Mouse (Mus musculus) frontal cortex, postnatal 10 days (tissue): ENCODE results near the gene Prkar1b.

Experiments used
- DNase-seq, 2 experiments: peaks; one replicate each; pipeline ENCODE4 v3.0.0; 2022; ENCODE audit warnings: low spot score in 2 of 2, mixed read lengths in 1 of 2

Gene Prkar1b

DNA sequence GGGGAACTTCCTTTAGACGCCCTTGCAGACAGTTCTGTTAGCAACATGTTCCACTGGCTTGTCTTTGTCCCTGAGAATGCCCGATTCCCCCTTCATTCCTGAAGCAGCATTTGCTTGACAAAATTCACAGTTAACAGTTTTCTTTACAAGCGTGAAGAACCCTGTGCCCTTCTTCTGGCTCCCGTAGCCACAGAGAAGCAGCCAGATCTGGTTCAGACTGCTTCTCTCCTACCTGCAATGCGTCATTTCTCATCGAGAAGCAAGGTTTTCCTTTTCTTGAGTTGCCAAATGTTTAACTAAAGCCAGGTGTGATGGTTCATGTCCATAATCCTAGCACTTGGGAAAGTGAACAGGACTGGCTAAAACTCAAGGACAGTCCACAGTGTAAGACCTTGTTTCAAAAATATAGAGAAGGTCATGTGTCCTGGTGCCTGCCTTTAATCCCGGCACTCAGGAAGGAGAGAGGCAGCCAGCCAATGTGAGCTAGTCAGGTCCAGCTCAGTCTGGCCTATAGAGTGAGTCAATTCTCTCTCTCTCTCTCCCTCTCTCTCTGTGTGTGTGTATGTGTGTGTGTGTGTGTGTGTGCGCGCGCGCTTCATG is 3.2 kb downstream of the Prkar1b start:
- no peak for DNase-seq

DNA sequence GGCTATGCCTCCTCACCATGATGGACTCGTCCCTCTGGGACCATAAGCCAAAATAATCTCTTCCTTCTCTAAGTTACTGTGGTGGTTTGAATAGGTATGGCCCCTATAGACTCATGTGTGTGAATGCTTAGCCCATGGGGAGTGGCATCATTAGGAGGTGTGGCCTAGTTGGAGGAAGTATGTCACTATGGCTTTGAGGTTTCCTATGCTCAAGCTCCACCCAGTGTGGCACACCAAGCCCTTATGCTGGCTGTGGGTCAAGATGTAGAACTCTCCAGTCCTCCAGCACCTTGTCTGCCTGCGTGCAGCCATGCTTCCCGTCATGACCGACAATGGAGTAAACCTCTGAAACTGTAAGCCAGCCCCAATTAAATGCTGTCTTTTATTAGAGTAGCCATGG is 4.1 kb downstream of the Prkar1b start:
- DNase-seq = no peak

DNA sequence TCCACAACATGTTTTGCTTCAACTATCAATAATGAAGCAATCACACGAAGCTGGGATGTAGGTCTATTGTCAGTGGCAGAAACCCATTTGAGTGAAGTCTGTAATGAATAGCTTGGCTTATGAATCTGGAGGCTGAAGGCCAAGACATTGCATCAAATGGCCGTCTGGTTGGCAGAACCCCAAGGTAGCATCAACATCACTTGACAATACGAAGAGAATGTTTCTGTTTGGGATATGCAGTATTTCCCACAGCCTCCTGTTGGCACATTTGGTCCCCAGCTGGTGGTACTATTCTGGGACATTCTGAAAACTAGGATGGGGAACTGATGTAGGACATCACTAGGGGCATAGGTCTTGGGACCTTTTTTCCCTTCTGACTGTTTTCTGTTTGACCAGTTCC is 5.9 kb downstream of the Prkar1b start:
- DNase-seq = no peak

DNA sequence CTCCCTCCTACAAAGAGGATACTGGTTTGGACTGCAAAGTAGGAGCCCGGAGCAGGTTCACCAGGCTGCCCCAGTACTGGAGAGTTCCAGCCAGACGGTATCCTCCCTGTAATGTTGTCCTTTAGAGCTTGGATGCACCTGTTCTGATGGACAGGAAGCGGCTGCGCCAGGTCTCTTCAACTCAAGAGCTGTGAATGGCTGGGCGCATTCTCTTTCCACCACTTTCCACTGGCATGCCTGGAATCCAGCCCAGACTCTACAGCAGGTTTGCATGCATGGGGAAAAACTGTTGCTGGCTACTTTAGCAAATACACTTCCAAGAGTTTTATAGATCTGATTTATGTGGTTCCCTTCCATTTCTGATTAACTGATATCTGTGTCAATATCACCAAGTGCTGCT is 8.5 kb downstream of the Prkar1b start:
- DNase-seq = no peak

DNA sequence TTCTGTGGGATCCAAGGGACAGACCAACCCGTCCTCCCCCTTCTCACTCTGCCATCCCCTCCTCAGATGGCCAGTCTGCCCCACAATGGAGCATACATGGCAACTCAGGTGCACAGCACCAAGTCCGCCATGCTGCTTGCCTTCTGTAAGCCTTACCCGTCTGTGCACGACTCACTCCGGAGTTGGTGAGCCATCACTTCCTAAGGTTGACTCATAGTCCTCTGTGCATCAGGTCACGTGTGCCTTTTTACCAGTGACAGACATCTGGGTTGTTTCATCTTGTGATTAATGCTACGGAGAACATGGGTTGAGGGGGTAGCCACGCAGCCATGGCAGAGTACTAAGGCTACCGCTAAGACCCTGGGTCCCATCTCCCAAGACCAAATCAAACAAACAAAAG is 9.2 kb downstream of the Prkar1b start:
- no peak for DNase-seq

DNA sequence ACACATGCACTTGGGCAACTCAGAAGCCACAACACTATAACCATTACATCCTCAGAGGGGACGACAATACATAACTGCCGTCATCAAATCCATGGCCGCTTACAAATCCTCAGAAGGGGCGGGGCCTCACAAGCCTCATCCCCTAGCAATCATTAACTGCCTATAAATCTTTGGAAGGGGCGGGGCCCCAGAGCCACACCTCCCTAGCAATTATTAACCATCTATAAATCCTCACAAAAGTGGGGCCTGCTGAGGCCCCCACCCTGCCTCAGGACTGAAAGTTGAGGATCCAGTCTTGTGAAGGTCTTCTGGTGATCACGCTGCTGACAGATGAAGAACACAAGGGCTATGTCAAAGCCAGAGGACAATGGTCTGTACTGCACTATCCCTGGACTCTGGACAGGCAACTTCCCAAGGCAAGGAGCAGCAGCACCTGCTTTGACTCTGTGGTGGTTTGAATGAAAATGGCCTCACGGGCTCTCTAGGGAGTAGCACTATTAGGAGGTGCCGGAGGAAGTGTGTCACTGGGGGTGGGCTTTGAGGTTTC is 10.8 kb downstream of the Prkar1b start:
- no peak for DNase-seq

DNA sequence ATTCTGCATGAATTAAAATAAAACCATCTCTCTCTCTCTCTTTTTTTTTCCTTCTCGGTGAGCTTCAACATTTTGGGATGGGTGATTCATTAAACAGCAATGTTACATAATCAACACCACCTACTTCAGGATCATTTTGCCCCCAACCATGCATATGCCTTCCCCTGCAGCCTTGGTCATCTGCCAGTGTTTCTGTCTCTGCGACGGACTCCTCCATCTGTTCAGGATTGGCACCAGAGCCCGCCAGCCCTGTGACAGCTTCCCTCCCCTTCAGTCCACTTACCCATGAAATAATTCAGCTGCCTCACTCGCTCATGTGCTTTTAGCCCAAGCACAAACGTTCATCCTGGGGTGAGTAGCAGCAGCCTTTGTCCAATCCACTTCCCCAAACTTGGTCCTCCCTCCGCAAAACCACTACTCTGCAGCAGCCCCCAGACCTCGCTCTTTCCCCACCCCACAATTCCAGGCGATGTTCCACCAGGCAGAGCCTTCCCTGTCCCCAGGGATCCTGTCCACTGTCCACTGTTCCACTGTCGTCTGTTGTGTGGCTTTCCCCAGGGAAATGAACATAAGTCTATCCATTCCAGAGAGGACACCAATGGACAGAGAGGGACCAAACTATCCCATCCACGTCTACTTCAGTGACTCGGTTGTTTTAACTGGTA is 11.4 kb downstream of the Prkar1b start:
- DNase-seq = peak; percentile 4 to 50

DNA sequence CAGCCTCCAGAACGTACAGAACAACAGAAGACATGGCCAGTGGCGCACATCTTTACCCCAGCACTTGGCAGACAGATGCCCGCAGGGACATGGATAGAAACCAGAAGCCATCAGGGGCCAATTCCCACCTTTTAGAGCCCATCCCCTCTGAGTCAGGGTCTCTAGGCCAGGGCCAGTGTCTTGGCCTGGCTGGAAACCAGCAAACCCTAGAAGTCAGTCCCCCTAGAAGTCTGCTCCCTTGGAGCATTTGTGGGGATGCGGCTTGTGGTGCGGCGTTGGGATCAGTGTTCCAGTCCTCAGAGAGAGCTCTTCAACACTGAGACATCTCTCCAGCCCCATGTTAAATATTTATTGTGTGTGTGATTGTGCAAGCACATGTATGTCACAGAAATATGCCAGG is 12.6 kb downstream of the Prkar1b start:
- no peak for DNase-seq

DNA sequence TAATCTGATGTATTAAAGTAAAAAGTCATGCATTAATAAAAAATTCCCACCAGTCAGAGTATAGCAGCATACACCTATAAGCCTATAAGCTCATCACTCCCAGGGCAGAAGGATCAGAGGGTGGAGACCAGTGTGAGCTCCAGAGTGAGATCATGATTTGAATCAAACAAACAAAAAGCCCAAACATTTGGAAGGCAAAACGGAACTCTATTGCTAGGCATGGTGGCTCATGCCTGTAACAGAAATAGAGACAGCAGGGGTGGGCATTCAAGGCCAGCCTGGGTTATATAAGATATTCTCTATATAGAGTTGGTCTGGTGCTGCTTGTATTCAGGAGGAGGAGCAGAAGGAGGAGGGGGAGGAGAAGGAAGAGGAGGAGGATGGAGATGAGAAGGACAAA is 13.5 kb downstream of the Prkar1b start:
- DNase-seq = no peak

DNA sequence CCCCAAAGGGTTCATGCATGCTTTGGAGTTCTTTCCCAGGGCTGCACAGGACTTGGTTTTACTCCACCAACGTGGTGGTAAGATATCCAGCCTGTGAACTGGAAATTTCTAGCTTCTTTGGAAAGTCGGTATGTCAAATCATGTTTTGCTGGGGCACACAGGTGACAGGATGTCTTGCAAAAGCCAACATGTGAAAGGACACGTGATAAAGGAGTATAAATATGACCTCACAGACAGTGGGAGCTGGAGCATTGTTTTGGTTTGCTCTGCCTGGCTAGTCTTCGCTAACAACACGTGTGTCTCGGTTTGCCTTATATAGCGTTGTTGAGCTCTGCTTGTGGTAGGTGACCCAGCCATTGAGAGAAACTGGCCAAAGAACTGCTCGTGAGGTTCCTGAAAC is 15.3 kb downstream of the Prkar1b start:
- DNase-seq = no peak

DNA sequence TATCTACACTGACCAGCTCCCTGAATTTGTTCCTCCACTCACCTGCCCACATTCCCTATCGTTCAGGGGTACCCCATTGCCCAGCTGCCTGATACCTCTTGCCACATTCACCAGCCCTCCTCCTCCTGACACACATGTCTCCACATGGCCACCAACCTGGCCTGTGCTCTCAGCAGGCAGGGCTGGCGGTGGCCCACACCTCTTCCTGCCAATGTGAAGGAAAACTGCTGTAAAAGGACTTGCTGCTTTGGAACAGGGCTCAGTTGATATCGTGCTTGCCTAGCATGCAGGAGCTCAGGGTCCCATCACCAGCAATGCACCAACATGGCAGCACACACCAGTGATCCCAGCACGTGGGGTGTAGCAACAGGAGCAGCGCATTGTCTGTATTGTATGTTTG is 19.4 kb downstream of the Prkar1b start:
- DNase-seq = no peak

DNA sequence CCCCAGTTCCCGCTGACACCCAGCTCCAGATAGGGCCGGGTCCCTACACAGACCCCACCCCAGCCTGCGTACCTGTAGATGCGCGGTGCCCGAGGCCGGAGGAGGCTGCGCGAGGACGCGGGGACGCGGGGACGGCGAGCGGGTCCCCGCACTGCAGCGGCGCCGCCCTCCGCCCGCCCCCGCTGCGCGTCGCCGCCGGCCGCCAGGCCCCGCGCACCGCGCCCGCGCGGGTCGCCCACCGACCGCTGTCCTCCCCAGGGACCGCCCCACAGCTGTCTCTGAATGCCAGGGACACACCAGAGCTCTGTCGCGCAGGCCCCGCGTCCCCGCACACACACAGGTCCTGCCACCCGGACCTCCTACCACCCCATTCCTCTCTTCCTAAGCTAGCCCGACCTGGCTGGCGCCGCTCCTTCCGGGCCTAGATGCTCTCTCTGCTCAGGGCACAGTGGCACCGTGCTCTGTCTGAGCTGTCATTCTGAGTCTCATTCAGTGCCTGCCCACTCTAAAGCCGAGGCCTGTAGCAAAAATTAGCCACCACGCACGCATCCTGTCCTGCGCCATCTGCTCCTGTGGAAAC is 20.1 kb downstream of the Prkar1b start:
- peak in 1 of 2 experiments; percentile 47 for DNase-seq

DNA sequence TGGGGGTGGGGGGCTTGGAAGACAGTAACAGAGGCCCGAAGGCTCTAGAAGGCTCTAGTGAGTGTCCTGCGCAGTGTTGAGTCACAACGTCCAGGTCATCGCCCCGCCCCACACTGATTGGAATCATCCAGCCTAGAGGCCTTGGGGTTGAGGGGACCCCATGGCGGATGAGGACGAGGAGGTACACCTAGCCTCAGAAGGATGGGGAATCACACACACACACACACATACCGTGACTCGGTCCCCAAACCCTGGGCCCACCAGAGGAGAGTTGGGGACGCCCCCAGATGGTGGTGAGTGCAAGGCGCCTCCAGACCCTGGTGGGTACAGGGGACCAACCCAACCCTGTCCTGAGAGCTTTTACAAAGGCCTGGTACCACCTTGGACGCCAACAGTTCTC is 20.7 kb downstream of the Prkar1b start:
- peak in 1 of 2 experiments; percentile 39 for DNase-seq

DNA sequence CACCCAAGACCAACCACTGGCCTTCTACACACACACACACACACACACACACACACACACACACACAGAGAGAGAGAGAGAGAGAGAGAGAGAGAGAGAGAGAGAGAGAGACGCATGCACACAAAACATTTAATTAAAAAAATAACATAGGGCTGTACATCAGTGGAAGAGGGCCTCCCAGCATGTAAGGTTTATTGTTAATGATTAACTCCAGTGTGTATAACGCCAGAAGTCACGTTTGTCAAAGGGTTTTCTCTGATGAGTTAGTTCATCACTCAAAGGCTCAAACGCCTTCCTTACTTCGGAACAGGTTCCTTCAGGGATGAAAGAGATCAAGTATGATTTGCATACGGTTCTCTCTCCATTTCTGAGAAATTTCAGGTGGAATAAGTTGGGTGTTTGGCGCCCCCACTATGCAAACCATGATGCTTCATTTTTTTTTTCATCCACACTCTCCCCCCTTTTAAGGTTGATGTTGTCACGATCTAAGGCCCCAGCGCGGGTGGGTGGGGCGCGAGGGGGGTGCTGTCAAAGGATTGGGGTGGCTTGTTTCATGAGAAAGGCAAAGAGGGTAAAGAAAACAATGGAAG is 21.2 kb downstream of the Prkar1b start:
- DNase-seq = no peak

DNA sequence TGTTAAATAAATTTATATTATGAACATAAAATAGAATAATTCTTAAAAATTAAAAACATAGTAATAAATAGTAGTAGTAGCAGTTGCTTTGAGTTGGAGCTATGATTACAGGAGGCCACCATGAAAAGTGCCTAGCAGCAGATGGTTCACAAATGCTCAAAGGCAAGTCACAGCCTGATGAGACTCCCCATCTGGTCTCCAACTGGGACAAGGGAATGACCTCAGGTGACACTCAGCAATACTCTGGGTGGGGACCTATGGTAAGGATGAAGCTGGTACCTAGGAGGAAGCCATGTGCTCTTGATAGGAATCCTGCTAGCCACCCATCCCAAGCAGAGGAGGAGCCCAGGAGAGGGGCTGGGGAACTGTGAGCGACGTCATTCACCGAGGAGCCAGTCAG is 24.1 kb downstream of the Prkar1b start:
- DNase-seq = no peak

DNA sequence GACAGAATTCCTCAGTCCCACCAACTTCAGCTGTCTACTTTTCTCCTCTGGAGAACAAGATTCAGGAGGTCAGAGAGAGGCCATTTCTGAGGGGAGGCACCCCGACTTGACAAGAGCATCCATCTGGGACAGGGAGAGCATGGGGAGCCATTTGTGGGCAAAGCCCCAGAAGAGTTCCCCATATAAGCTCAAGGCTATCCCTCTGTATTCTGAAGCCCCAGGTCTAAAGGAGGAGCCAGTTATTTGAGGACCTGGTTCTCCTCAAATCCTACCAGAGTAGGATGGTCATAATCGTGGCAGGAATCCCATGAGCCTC is 30.9 kb downstream of the Prkar1b start:
- DNase-seq = no peak

DNA sequence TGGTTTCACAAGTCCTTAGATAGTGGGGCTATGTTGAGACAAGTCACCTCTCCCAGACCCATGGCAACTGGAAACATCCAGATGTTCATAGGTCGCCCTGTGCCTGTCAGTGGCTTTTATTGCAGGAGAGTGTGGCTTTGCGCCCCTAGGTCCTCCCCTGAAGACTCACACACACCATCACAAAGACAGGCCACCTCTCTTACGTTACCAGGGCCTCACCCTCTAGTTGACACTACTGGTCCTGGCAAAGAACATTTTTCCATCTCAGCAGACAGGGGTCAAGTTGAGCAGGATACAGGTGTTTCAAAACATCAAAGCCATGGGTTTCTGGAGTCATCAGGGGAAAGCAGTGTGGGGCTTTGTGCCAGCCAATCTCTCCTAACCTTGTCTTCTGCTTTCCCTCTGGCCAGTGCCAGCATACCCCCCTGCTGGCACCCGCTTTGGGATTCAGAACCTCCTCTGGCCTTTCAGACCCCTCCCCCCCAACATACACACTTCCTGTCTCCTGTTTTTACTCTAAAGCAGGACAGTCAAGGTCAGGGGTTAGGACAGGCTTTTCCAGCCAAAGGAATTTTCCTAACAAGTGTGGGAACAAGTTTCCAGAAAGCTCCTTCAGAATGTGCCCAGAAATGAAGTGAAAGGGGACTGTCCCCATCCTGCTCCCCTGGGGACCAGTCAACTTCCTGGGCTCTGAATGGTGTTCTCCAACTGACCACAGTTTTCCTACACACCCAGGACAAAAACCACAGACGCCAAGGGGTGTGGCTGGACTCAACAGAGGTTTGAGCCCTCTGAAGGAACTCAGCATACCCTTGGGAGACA is 31.5 kb downstream of the Prkar1b start:
- DNase-seq = no peak

DNA sequence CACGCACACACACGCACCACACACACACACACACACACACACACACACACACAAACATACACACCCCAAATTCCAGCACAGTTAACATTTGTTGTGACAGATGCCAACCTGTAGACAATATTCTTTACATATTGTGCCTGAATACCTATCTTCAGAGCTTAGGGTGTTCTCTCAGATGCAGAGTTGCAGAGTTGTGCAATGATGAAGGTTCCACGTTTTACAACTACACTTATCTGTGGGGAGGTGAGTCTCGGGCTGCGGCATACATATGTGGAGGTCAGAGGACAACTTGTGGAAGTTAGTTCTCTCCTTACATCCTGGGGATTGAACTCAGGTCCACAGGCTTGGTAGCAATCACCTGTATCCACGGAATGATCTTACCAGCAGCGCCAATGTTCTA is 34.3 kb downstream of the Prkar1b start:
- DNase-seq = no peak

DNA sequence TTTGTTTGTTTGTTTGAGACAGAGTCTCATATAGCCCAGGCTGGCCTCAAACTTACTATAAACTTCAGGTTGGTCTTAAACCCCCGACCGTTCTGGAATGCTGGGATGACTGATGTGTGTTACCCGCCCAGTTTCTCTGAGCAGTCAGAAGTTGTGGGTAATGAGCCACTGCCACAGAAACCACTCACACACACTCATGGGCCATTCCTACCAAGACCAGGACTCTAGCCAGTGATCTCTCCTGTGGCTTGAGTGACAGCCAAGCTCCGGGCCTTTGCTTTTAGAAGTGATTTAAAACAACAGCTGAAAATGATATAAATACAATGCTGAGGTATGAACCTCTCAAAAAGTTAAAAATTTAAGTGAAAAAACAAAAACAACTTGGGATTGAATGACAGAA is 34.9 kb downstream of the Prkar1b start:
- DNase-seq = no peak

DNA sequence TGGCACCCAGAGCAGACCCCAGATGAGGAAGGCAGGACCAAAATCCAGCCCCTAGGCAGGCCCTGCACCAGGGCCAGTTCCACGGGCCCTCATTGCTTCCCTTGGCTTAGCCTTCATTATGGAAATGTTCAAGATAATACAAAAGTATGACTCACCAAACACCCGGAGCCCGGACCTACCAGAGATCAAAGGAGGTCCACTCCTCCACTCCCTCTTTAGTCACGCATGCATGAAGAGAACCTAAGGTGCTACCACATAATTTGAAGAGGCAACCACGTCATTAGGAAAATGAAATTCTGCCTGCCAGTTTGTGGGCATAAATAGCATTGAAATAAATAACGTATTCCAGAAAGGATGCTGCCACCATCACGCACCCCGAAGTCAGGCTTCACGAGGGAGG is 37.4 kb downstream of the Prkar1b start:
- no peak for DNase-seq

DNA sequence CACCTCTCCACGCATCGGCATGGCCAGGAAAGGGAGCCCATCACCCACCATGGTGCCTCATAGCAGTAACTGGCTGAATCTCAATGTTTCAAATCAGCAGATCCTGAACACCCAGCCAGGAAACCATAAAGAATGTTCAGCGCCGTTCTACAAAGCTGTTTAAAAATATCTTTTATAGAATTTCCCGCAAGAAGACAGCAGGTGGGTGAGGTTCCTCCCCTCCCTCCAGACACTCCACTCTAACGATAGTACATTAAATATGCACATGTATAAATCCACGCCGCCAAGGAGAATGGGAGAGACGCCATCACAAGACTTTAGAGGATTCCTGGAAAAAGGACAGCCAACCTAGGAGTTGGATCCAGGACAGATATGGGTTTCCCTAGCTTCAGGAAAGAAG is 37.8 kb downstream of the Prkar1b start:
- DNase-seq = no peak

DNA sequence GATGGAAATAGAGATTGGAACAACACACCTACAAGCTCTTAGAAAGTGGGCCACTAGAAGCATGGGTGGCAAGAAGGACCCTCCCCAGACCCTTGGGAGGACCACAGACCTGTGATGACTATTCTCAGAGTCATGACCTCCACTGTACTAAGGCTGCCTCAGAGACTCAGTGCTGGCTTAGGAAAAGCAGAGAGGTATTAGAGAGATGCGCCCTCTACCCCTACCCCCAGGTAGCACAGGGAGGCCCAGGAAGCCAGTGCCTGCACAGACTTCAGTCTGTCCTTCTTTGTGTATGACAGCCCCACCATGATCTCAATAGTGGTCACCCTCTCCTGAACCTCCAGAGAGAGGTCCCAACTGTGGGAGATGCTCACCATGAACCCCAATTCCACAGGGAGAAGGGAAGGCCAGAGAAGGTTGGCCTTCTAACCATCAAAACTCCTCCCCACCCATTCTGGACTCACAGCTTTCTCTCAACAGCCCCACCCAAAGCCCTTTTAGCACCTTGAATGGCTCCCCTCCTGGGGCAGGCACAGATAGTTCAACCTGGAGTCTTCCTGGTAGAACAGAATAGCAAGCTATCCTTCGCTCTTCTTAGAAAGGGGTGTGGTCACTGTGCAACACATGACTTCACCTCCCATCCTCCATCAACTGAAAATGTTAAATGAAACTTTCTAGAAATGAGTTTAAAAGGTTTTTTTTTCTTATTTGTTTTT is 39.5 kb downstream of the Prkar1b start:
- no peak for DNase-seq
